Mouse (Mus musculus) heart, adult 9 months (tissue): ENCODE data around the gene Rpl10-ps3.

Experiments used
- DNase-seq, 2 experiments: peaks; one replicate each; pipeline ENCODE4 v3.0.0; 2022; ENCODE audit warnings: low spot score in 2 of 2

Gene Rpl10-ps3

DNA sequence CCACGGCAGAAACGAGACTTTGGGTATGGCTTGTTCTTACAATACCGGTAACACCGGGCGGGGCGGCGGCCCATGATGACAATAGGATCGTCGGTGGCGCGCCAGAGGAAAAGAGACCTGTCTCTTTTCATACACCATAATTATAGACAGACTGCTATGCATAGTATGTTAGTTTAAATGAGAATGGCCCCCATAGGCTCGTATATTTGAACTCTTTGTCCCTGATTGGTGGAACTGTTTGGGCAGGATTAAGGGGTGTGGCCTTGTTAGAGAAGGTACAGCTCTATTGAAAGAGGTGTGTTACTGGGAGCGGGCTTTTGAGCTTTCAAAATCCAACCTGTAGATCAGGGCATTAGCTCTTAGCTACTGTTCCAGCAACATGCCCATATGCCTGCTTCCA lies at the start of gene Rpl10-ps3:
Gene Rpl10-ps3, minus strand, starts transcription at position 101 of the 400 bp plus-strand sequence.
- no peak for DNase-seq

DNA sequence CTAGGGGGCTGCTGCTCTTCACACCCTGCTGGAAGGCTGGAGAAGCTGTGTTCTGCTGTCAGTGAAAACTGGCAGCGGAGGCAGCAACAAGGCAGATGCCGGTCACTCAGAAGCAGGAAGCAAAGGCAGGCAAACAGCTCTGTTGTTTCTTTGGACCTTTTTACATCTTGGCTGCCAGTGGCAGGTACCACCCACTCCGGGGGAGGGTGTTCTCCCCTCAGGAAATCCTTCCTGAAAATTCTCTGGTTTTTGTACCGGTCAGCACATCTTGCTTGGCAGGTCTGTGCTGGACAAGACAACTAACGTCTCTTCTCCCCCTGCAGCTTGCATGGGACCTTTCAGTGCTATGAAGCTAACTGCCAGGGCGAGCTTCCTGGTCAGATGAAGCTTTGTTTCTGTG lies 30.8 kb upstream of the Rpl10-ps3 start:
- DNase-seq: no peak

DNA sequence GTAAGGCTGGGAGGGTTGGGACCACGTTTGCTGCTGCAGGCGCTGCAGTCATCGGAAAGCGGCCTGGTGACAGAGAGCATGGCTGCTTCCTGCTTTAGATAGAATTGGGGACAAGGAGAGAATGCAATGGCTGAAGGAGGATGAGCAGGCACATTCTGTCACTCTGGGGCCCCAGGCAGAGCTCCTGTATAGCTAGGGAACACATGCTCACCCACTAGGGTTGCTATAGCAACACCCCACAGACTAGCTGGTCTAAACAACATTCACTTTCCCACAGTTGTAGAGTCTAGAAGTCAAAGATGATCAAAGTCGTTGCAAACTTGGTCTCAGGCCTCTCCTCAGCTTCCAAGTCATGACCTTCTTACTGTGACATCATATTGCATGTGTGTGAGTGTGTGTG lies 29.9 kb upstream of the Rpl10-ps3 start:
- DNase-seq: no peak

DNA sequence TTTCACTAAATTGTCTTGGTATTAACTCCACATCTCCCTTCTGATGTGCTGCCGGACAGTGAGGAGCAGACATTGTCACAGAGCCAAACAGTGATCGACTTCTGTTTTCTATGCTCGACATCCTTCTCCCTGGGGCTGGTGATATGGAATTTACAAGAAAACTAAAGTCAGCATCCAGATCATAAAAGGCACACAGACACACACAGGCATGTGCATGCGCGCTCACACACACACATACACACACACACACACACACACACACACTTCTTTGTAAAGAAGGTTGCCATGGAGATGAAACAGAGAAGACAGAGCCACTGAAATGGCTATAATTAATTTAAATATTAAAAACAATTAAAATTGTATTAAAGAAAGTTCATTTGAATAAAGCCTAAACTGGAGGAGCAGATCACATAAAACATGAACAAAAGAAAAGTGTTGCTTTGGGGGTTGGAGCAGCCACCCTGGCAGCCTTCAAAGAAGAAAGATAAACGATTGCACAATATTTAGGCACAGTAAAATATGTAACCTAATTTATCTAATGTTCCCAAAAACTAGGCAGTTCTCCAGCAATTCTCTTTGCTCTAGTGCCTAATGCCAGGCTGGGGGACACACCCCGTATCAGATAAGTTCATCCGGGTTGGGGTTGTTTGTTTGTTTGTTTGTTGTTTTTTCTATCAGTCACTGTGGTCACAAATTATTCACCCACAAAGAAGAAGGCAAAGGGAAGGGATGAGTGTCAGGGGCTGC lies 24.0 kb upstream of the Rpl10-ps3 start:
- DNase-seq: no peak

DNA sequence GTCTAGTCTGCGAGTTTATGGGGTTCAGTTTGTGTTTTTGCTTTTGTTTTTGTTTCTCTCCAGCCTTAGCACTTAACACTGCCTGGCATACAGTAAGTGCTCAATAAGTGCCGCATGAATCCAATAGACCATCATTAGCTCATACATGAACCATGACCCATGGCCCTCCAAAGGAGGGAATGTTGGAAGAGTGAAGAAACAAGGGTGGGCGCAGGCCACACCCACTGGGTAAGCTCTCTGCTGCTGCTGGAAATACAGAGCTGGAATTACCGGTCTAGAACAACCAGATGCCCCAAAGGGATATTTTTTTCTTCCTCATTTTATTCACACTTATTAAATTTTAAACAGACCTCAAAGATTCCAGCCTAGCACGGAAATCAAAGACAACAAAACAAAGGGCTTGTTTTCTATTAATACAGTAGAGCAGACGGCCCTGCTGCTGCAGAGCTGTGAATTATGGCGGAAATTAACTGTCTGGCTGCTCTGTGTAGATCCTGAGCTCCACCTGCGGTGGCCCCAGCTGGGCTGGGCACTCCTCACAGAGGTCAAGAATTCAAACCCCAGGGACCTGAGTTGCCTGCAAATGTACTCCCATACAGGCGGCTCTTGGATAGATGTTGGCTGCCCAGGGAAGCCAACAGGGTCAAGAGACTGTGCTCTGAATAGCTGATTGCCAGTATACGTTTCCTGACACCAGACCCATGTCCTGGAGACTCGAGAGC lies 20.5 kb upstream of the Rpl10-ps3 start:
- no peak for DNase-seq

DNA sequence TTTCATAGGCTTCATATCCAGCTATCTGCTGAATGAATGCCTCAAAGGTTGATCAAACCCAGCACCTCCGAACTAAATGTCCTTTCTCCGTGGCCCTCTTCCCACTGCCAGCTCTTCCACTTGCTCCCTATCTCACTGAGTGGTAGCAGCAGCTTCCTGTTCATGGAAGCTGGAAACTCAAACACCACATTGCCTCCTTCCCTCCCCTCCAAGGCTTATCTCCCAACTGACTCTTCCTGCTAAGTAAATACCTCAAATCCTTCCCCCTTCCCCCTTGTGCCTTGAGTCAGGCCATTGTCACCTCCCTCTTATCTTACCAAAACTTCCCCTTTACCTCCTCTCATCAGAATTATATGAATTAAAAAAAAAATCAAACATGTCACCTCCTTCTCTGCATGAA lies 19.2 kb upstream of the Rpl10-ps3 start:
- no peak for DNase-seq

DNA sequence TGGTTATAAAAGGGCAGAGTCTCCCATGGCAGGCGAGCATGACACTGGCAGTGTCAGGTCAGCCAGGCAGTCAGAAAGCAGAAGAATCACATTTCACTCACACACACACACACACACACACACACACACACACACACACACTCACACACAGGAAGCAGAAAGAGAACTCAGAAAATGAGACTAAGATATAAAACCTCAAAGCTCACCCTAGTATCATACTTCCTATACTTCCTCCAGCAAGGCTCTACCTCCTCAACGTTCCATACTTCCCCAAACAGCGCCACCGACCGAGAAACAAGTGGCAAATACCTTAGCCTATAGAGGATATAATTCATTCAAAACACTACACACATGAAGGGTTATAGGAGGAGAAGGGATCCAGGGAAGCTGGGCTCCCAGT lies 18.5 kb upstream of the Rpl10-ps3 start:
- no peak for DNase-seq

DNA sequence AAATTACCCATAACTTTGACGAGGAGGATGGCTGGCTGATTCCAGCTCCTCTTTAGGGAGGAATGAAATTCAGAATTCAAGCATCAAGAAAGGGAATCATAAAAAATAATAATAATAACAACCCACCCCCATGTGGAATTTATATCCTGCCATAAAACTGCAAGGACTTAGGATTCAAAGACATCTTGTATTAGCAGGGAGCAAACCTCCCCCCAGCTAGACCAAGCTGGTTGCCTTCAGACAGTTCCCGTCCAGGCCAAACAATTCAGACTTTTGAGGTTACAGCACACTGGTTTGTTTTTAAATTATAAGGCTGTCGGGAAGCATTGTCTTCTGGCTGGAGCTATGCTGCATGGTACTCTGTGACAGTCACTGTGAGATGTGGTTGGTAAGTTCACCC lies 17.8 kb upstream of the Rpl10-ps3 start:
- DNase-seq: no peak

DNA sequence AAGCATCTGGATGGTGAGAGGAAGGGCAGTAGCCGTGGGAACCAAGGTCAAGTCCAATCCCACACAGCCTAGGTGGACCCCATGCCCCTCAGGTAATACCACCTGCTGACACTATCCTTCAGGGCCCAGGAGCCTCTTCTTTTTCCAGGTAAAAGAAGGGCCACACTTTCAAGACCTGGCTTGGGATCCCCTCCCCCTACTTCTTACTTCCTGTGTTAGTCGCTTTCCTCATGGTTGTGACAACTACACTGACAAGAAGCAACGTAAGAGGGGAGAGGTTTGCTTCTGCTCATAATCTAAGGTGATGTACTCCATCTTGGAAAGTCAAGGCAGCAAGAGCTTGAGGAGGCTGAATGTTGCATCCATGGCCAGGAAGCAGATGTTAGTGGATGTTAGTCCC lies 15.6 kb upstream of the Rpl10-ps3 start:
- no peak for DNase-seq

DNA sequence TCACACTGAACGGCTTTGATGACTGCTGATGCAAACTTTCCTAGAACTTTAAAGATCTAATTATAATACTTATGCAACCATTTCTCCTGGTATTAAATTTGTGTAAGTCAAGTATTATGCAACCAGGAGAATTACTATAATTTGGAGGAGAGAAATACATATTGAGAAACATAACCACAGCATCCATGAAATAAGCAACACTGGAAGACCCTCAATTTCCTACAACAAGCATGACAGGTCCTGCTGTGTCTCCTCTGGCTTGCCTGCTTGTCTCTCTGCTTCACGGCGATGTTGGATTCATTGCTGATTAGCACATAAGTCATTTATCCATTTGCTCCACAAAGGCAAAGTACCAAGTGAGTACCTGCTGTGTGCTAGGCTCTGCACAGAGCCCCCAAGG lies 12.6 kb upstream of the Rpl10-ps3 start:
- no peak for DNase-seq

DNA sequence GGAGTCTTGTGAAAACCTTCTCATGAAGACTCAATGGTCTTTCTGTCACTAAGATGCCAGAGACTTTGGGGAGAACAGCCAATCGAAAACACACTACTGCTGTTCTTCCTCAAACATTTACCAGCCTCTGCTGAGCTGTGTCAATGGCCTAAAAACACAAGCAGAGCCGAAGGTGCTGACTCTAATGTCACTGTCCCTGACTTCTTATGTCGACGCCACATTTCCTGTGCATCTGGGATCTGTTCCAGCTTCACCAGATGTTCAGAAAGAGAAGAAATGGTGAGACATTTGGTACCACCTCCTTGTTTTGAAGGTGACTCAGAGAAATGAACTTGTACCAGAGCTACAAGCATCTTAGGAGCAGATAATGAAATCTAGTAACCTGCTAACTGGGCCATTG lies 7.0 kb upstream of the Rpl10-ps3 start:
- no peak for DNase-seq

DNA sequence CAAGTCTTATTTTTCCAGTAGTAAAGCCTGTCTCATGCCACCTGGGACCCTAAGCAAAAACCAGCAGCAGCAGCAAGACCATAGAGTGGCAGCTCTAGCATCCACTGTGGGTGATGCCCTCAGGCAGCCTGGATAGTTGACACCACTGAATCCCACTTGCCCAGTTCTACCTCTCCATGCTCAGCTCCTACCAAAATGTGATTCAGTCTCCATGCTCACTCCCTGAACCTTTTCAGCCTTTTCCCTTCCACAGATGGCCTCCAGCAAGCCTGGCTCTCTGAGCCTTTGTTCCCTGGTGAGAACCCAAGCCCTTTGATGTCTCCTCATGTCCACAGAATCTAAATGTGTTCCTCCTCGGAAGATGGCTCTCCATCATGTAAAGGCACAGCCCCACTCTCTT lies 5.8 kb upstream of the Rpl10-ps3 start:
- DNase-seq: no peak

DNA sequence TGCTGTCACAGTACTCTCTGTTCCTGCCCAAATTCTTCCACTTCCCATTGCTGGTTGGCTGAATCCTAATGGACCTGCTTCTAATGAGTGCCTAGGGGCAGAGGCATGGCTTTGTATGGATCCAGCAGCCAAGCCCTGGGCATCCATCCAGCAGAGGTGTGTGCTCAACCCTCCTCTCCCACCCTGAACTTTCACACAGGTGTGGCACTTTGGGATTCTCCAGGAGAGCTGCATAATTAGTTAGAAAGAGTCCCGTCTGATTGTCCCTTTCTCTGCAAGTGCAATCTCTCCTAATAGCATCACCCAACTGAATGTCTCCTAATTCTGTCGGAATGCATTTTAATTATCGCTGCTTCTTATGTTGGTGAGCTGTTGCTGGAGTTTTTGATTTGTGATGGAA lies 4.4 kb upstream of the Rpl10-ps3 start:
- no peak for DNase-seq

DNA sequence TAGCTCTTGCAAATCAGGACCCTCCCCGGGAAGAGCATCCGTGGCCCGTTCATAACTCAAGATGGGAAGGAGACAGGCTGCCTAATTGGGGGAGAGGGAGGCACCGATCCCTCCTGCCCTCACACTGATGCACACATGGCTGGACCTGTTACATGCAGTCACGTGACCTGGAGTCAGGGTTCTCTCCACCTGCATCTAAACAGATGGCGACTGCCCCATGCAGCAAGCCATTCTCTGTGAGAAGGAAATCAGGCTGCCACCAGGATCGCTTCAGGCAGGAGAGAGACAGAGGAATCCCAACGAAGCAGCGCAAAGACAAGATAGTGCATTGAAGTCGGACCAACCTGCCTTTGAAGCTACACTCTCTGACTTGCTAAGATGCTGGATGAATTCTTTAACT lies 3.5 kb upstream of the Rpl10-ps3 start:
- no peak for DNase-seq

DNA sequence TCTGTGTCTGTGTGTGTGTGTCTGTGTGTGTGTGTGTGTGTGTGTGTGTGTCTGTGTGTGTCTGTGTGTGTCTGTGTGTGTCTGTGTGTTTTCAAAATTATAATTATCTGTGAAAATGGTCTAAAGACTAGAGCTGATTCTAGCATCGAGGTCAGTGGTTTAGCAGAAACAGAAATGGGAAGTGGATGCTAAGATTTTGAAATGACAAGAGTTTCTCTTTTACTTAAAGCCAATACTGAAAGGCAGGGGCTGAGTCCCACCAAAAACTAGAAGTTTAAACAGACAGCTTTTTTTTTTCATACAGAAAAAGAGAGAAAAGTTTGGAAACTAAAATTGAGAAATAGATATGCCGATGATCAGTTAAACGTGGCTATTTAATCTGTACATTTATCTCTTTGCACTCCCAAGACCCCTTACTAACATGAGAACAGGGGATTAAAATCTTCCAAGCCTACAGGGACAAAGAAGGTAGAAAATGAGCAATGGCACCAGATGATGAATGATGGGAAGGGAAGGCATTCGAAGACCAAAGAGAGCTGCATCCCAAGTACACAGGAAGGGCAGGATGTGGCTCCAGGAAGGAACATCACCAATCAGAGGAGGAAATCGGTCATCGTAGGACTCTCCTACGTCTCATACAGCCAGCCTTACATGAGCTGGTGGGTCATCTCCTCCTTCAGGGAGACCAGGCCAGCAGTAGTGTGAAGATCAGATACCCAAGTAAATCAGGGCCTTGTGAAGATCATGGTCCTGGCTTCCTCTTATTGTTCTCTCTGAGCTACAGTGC lies 9.0 kb downstream of the Rpl10-ps3 start:
- no peak for DNase-seq

DNA sequence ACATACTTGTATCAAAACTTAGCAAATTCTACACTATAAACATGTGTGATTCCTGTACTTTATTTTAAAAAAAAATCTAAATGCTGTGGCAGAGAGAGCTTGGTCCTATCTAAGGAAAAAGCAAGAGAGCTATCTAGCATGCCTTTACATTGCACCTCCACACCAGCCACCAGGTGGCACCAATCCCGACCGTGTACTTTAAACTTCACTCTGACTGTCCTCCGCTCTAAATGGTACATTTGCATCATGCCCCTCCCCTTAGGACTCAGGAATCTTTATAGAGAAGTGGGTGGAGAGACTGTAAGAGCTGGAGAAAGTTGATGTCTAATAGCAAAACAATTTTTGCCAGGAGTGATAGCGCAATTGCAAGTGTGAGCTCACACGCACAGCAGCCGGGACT lies 11.4 kb downstream of the Rpl10-ps3 start:
- no peak for DNase-seq

DNA sequence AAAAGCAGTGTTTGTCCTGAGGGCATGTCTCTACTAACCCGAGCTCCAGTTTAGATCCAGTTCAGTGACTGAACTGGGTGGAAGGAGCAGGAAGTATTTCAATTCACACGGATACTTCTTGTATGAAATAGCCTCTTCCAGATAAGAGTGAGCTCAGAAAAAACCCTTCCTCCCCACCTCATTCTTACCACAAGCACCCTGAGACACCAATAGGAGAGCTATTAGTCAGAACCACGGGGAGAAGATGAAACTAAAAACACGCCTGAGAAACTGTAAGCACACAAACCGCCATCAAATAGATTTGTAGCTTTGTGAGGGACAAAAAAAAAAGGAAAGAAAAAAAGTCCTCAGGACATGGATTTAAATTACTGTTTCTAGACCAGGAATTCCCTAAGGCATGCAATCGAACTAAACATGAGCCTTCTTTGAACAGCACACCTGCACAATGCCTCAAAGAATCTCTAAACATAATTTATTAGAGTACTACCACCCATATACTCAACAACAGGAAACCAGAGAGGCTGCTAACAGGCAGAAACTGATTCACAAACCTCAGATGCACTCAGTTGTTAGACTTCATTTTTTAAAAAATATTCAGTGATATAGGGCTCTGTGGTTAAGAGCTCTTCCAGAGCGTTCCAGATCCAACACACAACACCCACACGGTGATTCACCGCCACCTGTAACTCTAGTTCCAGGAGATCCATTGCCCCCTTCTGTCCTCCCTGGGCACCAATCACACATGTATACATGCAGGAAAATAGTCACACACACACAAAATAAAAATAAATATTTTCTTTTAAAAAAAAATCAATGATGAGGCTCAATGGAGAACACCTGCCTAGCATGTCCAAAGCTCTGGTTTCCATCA lies 20.2 kb downstream of the Rpl10-ps3 start:
- DNase-seq: no peak

DNA sequence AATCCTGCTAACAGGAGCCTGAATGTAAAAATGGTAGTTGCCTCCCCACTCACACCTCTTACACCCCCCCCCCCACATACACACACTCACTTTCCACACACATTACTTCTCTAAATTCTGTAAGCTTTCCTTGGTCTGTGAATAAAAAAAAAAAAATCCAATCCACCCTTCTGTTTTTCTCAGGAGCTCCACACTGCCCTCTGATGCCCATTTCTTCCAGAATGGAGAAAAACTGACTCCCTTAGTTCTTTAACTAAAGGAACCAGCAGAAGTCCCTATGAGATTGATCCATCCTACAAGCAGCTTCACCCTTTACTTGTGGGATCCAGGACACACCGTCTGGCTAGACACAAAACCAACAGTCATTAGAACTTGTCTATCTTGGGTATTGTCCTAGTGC lies 24.0 kb downstream of the Rpl10-ps3 start:
- no peak for DNase-seq

DNA sequence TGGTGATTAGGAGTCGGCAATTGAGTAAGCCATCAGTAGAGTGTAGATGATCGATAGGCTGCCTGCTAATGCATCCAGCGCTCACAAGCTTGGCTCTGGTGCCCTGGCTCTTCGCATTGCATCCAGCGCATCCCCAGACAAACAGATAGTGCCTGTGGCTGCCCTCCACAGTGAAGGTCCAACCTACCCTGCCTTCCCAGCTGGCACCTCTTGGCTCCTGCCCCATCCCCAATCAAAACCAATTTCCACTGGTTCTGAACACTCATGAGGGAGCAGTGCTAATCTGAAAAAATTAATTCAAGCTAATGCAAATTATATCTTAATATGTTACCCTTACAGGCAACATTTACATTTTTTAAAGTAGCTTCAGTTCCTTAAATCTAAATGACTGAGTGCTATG lies 25.3 kb downstream of the Rpl10-ps3 start:
- DNase-seq: no peak

DNA sequence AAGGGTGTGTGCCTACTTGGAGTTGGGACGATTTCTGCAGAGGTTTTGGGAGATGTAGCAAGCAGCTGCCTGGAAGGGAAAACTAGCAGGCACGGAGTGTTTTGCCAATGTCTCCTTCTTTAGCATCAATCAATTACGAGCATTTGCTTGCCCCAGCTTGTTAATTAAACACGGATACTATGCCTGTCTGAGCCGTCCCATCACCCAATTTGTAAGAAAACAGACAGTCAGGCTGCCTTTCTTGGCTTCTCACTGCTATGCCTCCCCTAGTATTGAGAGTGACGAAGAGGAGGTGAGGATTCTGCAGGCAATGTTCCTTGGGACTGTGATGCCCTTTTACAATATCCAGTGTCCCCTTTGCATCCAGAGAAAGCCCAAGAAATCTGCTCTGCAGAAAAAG lies 27.5 kb downstream of the Rpl10-ps3 start:
- DNase-seq: no peak

DNA sequence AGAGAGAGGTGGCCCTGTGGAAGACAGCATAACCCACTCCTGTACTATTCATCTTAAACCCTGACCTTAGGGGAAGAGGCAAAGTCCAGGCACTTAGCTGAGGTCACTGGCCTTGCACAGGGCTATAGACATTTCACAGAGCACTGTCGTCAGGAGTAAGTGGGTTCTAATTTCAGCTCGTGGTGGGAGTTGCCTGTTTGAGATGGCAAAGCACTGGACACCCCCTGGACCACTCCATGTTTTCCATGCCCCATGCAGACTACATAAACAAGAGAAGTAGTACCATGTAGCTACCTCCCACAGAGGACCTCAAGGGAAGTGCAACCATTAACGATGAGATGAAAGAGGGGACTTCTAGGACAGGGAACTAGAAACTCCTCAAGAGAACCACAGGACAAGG lies 29.1 kb downstream of the Rpl10-ps3 start:
- DNase-seq: no peak

DNA sequence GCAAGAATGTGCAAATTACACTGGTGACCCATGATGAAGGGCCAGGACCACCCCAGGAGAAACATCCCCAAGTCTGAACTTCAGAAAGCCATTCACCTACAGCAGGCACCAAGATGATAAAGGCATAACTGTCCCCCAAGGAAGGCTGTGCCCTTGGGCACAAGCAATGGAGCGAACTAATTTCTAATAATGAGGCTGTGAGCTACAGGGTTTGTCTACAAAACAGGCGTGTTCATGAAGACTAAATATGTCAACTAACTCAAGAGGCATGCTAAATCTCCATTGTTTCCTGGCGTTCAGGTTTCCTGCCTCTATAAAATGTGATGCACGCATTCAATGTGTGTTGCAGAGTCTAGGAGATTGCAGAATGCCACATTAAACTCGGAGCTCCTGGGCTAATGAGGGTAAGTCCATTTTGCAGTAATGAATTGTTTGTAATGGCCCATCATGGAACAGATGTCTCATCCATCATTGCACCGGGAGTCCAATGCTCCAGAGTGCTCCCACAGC lies 33.7 kb downstream of the Rpl10-ps3 start:
- no peak for DNase-seq
